Mouse (Mus musculus): ENCODE data around the gene Fhad1. TPM values are rescaled to one million over a fixed set of nuclear protein-coding genes. Genes with fewer than 3 reads are reported as not detected.

Gene Fhad1
- polyA plus RNA-seq, 1 experiment = 0.07 TPM

- H3ac ChIP-seq (ENCODE audit: control insufficient read depth, insufficient read length, low read depth) = no peak overlapping the region
- TF ChIP-seq MYOD1 (IDR thresholded peaks at IDR 0.05; ENCODE audit: control insufficient read depth, insufficient read length, low read depth) (no peak), FOSL1 (IDR thresholded peaks at IDR 0.05; ENCODE audit: insufficient read depth, low read length, poor library complexity, severe bottlenecking) (no peak), USF1 (IDR thresholded peaks at IDR 0.05; ENCODE audit: low read depth) (no peak), CEBPB (IDR thresholded peaks at IDR 0.05; ENCODE audit: low read depth) (no peak), MYOG (IDR thresholded peaks at IDR 0.05; ENCODE audit: control insufficient read depth, extremely low read depth, insufficient read length) (no peak), CTCF (IDR thresholded peaks at IDR 0.05; ENCODE audit: control insufficient read depth, insufficient read depth, insufficient read length) (no peak), MAX (IDR thresholded peaks at IDR 0.05) (no peak)
- H3K36me3 ChIP-seq (ENCODE audit: control insufficient read depth, insufficient read depth) = no peaks in the 10 kb centered on the region
- no peak overlapping the region for H3K4me3 ChIP-seq (ENCODE audit: insufficient read depth, poor library complexity, severe bottlenecking)
- no peaks in the 10 kb centered on the region for H3K79me3 ChIP-seq (ENCODE audit: low read depth)
- H3K79me2 ChIP-seq (ENCODE audit: control insufficient read depth, insufficient read depth) = no peaks in the 10 kb centered on the region
- peaks cover 3% of the 10 kb centered on the region for H3K27me3 ChIP-seq (ENCODE audit: control insufficient read depth, insufficient read depth, insufficient read length)
Observed at GRCm38 (mm10) chr4:141942403-141942802, 72.5 kb downstream of the Fhad1 start.

GRCm38 (mm10) chr4:141941289-141941688, 73.6 kb downstream of the Fhad1 start:
- no peaks in the 10 kb centered on the region for H3K79me2 ChIP-seq (ENCODE audit: control insufficient read depth, insufficient read depth)
- no peaks in the 10 kb centered on the region for H3K36me3 ChIP-seq (ENCODE audit: control insufficient read depth, insufficient read depth)
- no peak overlapping the region for H3ac ChIP-seq (ENCODE audit: control insufficient read depth, insufficient read length, low read depth)
- H3K27me3 ChIP-seq (ENCODE audit: control insufficient read depth, insufficient read depth, insufficient read length) = peaks cover 3% of the 10 kb centered on the region
- H3K79me3 ChIP-seq (ENCODE audit: low read depth) = no peaks in the 10 kb centered on the region
- no peak for TF ChIP-seq MYOG (IDR thresholded peaks at IDR 0.05; ENCODE audit: control insufficient read depth, extremely low read depth, insufficient read length)
- TF ChIP-seq CEBPB (IDR thresholded peaks at IDR 0.05; ENCODE audit: low read depth) = no peak
- no peak for TF ChIP-seq FOSL1 (IDR thresholded peaks at IDR 0.05; ENCODE audit: insufficient read depth, low read length, poor library complexity, severe bottlenecking)
- no peak for TF ChIP-seq MAX (IDR thresholded peaks at IDR 0.05)
- no peak for TF ChIP-seq MYOD1 (IDR thresholded peaks at IDR 0.05; ENCODE audit: control insufficient read depth, insufficient read length, low read depth)
- TF ChIP-seq USF1 (IDR thresholded peaks at IDR 0.05; ENCODE audit: low read depth) = no peak
- TF ChIP-seq CTCF (IDR thresholded peaks at IDR 0.05; ENCODE audit: control insufficient read depth, insufficient read depth, insufficient read length) = no peak
- no peak overlapping the region for H3K4me3 ChIP-seq (ENCODE audit: insufficient read depth, poor library complexity, severe bottlenecking)

- Histone ChIP-seq H3ac (ENCODE audit: control insufficient read depth, insufficient read length, low read depth) (no peak overlapping the region), H3K79me3 (ENCODE audit: low read depth) (no peaks in the 10 kb centered on the region), H3K4me3 (ENCODE audit: insufficient read depth, poor library complexity, severe bottlenecking) (no peak overlapping the region), H3K79me2 (ENCODE audit: control insufficient read depth, insufficient read depth) (no peaks in the 10 kb centered on the region), H3K27me3 (ENCODE audit: control insufficient read depth, insufficient read depth, insufficient read length) (peaks cover 3% of the 10 kb centered on the region), H3K36me3 (ENCODE audit: control insufficient read depth, insufficient read depth) (no peaks in the 10 kb centered on the region)
- no peak for TF ChIP-seq MAX (IDR thresholded peaks at IDR 0.05)
Observed at GRCm38 (mm10) chr4:141938535-141938934, 76.3 kb downstream of the Fhad1 start.

- no peak overlapping the region for H3K4me3 ChIP-seq (ENCODE audit: insufficient read depth, poor library complexity, severe bottlenecking)
- H3K27me3 ChIP-seq (ENCODE audit: control insufficient read depth, insufficient read depth, insufficient read length) = no peaks in the 10 kb centered on the region
- H3K79me2 ChIP-seq (ENCODE audit: control insufficient read depth, insufficient read depth) = no peaks in the 10 kb centered on the region
- H3K36me3 ChIP-seq (ENCODE audit: control insufficient read depth, insufficient read depth) = no peaks in the 10 kb centered on the region
- TF ChIP-seq MAX (IDR thresholded peaks at IDR 0.05) = no peak
- no peak for TF ChIP-seq CTCF (IDR thresholded peaks at IDR 0.05; ENCODE audit: control insufficient read depth, insufficient read depth, insufficient read length)
- no peak for TF ChIP-seq MYOD1 (IDR thresholded peaks at IDR 0.05; ENCODE audit: control insufficient read depth, insufficient read length, low read depth)
- TF ChIP-seq CEBPB (IDR thresholded peaks at IDR 0.05; ENCODE audit: low read depth) = no peak
- TF ChIP-seq MYOG (IDR thresholded peaks at IDR 0.05; ENCODE audit: control insufficient read depth, extremely low read depth, insufficient read length) = no peak
- no peak overlapping the region for H3ac ChIP-seq (ENCODE audit: control insufficient read depth, insufficient read length, low read depth)
- H3K79me3 ChIP-seq (ENCODE audit: low read depth) = no peaks in the 10 kb centered on the region
Observed at GRCm38 (mm10) chr4:141932785-141933574, 81.9 kb downstream of the Fhad1 start.

GRCm38 (mm10) chr4:141931526-141931925, 83.4 kb downstream of the Fhad1 start:
- H3K79me2 ChIP-seq (ENCODE audit: control insufficient read depth, insufficient read depth) = no peaks in the 10 kb centered on the region
- no peak for TF ChIP-seq MAX (IDR thresholded peaks at IDR 0.05)
- no peak for TF ChIP-seq FOSL1 (IDR thresholded peaks at IDR 0.05; ENCODE audit: insufficient read depth, low read length, poor library complexity, severe bottlenecking)
- no peak for TF ChIP-seq MYOD1 (IDR thresholded peaks at IDR 0.05; ENCODE audit: control insufficient read depth, insufficient read length, low read depth)
- no peak for TF ChIP-seq CTCF (IDR thresholded peaks at IDR 0.05; ENCODE audit: control insufficient read depth, insufficient read depth, insufficient read length)
- no peak for TF ChIP-seq USF1 (IDR thresholded peaks at IDR 0.05; ENCODE audit: low read depth)
- no peak for TF ChIP-seq CEBPB (IDR thresholded peaks at IDR 0.05; ENCODE audit: low read depth)
- no peak for TF ChIP-seq MYOG (IDR thresholded peaks at IDR 0.05; ENCODE audit: control insufficient read depth, extremely low read depth, insufficient read length)

GRCm38 (mm10) chr4:141930001-141930400, 84.9 kb downstream of the Fhad1 start:
- no peaks in the 10 kb centered on the region for H3K79me3 ChIP-seq (ENCODE audit: low read depth)
- no peaks in the 10 kb centered on the region for H3K27me3 ChIP-seq (ENCODE audit: control insufficient read depth, insufficient read depth, insufficient read length)
- TF ChIP-seq MAX (IDR thresholded peaks at IDR 0.05) = no peak
- no peak for TF ChIP-seq MYOD1 (IDR thresholded peaks at IDR 0.05; ENCODE audit: control insufficient read depth, insufficient read length, low read depth)
- TF ChIP-seq CTCF (IDR thresholded peaks at IDR 0.05; ENCODE audit: control insufficient read depth, insufficient read depth, insufficient read length) = no peak
- TF ChIP-seq USF1 (IDR thresholded peaks at IDR 0.05; ENCODE audit: low read depth) = no peak
- no peak for TF ChIP-seq MYOG (IDR thresholded peaks at IDR 0.05; ENCODE audit: control insufficient read depth, extremely low read depth, insufficient read length)
- no peak for TF ChIP-seq FOSL1 (IDR thresholded peaks at IDR 0.05; ENCODE audit: insufficient read depth, low read length, poor library complexity, severe bottlenecking)
- no peak for TF ChIP-seq CEBPB (IDR thresholded peaks at IDR 0.05; ENCODE audit: low read depth)
- no peak overlapping the region for H3K4me3 ChIP-seq (ENCODE audit: insufficient read depth, poor library complexity, severe bottlenecking)
- no peaks in the 10 kb centered on the region for H3K36me3 ChIP-seq (ENCODE audit: control insufficient read depth, insufficient read depth)
- no peak overlapping the region for H3ac ChIP-seq (ENCODE audit: control insufficient read depth, insufficient read length, low read depth)
- H3K79me2 ChIP-seq (ENCODE audit: control insufficient read depth, insufficient read depth) = no peaks in the 10 kb centered on the region

More at GRCm38 (mm10) chr4:141931526-141931925, 83.4 kb downstream of the Fhad1 start:
- H3ac ChIP-seq (ENCODE audit: control insufficient read depth, insufficient read length, low read depth) = no peak overlapping the region
- H3K27me3 ChIP-seq (ENCODE audit: control insufficient read depth, insufficient read depth, insufficient read length) = no peaks in the 10 kb centered on the region
- H3K79me3 ChIP-seq (ENCODE audit: low read depth) = no peaks in the 10 kb centered on the region
- H3K36me3 ChIP-seq (ENCODE audit: control insufficient read depth, insufficient read depth) = no peaks in the 10 kb centered on the region
- no peak overlapping the region for H3K4me3 ChIP-seq (ENCODE audit: insufficient read depth, poor library complexity, severe bottlenecking)

Data from C2C12 (cell line).